Mouse (Mus musculus): ENCODE measurements around the gene Zfp644.
A peak's percentile ranks its signal among the peaks of the same experiment; 100 is the strongest.

The Zfp644 gene

DNA sequence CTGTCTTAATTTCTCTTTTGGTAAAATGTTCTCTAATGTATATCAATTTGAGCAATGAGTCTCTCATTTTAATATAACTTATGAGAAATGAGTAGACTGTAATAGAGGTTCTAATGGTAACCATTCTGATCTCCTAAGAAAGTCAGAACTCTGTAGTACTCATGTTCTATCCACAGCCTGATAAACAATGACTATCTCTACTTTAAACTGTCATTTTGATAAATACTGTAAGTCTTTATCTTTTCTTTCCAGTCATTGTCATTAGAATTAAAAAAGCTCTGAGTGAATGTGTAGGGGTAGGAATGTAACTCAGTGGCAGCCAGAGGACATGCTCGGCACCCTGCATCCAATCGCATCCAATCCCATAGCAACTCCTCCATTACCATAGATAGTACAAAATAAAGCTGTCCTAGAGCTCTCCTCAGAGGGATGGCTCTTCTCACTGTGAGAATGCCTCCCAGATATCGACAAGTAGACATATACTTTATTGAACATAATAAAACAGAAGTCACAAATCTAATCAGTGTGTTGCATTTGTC lies 44.2 kb downstream of the Zfp644 start:
- DNase-seq = no peak

DNA sequence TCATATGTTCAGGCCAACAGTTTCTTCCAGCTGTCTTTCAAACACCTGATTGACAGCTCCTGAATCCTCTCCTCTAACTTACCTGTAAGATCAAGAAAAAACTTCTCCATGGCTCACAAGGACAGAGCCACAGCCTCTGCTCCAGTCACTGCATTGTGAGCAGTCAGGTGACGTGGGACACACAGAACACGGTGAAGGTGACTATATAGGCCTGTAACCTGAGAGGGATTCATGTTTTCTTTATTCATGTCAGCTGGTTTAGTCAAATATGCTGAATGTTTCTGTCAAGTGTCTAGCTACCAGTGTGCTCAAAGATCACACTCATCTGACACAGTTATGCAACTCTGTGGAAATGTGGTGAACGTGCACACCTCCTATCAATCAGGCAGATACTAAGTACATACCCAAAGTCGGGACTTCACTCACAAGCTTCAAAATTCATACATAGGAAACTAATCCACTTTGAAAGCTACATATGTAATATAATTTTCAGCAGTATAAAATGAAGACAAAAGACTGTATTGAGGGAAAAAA lies 44.8 kb downstream of the Zfp644 start:
- no peak for DNase-seq

DNA sequence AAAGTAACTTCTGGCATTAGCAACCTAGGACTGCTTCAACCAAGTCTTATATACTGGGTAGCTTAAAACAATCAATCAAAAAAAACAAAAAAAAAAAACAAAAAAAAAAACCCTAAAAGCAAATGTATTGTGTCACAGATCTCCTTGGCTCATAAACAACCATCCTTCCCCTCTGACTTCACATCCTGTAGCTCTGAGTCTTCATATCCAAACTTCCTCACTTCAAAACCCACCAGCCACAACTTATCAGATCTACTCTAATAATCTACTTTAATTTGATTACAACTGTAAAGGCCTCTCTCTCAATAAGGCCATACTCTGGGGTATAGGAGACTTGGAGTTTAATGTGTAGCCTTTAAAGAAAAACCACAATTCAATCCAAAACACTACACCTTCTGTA lies 47.1 kb downstream of the Zfp644 start:
- DNase-seq = no peak

DNA sequence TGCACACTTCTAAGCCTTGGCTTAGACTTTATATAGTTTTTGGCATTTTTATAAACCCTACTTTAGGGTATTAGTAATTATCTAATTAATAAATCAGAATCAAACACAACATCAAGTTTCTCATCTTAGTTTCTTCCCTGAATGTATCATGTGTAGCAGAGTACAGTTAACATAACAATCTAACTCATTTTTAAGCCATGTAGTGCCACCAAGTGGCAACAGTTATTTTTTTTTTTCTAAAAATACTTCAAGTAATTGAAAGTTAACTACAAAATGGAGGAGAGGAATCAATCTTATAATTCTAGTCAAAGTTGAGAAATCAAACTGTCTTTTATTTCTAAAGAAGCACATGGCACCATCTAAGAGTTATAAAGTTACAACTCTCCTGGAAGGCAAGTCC lies 47.6 kb downstream of the Zfp644 start:
- no peak for DNase-seq

DNA sequence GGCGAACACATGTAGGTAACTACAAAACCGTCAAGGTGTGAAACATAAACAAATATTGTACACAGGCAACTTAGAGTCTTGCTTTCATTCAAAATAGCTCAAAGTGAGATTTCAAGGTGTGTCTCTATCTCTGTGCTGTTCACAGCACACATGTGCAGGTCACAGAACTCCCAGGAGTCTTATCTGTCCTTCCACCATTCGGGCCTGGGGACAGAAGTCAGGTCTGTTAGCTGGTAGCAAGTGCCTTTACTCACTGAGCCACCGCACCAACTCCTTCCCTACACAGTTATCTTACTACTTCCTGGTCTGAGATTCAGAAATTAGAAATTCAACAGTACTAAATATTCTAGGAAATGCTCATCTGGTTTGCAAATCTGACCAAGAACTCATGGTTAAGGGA lies 53.7 kb downstream of the Zfp644 start:
- DNase-seq = no peak

DNA sequence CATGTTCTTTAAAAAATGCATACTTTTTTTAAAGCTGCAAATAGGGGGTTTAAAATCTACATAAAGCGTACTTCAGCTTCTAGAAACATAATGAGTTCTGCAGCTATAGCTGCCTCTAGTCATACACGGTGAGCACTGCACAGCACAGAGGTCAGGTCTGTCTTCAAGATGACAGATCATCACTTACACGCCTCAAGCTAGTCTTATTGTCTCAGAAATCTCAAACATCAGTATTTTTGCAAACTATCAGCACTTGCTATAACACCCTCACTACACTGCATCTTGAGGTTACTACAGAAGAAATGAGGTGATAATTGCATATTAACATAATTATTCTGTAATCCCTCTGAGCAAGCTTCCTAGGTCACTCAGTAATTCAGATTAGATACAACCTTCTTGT lies 55.2 kb downstream of the Zfp644 start:
- no peak for DNase-seq

DNA sequence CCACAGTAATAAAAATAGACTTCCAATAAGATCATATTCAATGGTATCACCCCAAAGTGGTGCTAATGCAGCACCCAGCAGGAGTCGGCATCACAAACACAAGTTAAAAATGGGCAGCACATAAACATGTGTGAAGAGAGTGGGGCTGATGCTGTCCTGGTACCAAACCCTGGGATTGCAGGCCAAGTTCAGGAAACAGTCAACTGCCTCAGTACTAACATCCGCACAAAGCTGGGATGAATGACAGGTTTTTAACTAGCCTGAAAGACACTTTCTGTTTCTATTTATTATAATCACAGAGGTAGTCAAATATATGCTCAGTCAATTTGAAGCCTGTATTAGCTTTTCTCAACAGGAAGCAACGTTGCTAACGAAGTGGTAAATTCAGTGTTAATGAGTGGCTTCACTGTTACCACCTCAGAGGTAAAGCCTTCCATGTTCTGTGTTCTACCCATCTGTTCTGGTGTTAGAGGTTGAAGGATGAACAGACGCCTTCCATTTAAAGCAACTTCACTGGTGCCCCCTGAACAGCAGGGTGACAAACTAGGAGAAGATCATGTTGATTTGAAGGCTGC lies 56.8 kb downstream of the Zfp644 start:
- DNase-seq = no peak

DNA sequence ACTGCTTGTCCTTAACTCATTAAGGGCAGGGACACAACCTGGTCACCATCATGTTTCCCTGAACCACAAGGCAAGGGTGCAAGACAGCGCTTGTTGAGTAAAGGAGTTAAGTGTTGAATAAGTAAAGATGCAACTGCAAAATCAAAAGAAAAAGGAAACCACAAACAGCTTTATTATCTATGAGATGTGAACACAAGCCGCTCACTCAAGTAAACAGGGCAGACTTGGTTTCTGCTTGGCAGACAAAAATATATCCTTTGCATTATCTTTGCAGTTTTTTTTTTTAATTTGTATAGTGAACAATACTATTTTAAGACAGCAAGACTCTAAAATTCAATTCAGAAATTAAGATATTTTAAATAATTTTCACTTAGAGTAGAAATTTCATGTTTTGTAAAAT lies 57.5 kb downstream of the Zfp644 start:
- DNase-seq = no peak

DNA sequence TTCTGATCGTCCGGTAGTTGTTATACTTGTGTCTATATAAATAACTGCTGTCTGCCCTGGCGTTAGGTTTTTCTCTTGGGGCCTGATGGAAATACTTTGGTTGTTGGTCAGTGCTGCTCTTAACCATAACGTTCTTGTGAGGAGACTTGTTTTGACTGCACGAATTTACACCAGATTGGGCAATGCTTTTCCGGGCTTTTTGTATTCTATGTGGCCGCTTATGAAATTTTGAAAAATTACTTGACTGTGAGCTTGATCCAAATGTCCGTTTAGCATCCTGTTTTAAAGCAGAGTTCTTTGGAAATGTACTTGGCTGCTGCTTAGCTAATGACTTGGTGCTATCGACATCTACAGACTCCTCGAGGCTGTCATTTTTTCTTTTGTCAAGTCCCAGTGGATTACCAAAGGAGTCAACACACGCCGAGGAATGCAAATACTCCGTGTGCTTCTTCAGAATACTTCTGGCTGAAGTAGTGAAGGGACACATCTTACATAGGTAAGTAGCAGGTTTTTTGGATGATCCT lies 60.6 kb downstream of the Zfp644 start:
- no peak for DNase-seq

DNA sequence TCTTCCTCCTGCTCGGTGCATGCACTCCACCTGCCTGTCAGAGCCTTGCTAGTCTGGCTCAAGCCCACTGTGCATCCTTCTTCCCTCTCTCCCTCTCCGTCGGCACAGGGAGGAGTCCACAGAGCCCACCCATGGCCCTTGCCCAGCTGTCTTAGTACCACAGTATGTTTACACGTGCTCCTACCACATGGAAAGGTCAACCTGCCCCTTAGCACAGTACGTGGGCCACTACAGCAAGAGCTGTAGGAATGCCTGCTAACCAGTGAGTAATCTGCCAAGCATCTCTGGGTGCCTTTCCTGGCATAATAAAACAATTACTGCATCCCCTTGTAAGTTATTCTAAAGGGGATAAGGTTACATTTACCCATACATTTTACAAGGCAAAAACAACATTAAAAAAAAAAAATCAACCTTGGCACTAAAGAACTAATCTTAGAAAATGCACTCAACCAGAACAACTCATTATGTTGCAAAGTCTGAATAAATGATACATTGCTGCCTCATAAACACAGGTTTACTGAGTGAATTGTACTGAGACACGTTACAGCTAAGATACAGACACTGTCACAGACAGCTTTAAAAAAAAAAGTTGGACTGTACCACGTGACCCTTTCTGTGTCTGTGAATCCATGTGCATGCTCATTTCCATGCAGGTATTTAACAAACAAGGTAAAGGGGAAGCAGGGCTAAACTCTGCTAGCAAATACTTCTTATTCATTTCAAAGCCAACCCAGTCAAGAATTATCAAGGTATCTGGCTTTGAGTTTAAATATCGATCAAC lies 68.5 kb downstream of the Zfp644 start:
- no peak for DNase-seq

DNA sequence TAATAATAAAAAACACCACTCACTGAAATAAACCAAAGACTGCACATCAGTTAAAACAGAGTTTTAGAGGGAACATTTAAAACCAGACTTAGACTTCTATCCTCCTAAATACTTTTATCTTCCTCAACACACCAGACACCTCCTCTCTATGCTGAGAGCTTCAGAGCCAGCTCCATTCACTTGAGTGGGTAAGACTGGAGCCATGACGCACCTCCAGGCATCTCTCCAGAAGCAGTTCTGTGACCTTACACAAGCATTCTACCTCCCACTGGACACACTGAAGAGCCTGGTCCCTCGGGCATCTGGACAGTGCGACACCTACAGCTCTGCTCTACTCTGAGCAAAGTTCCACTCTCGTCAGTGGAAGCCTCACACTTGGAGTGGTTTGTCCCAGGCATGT lies 73.8 kb downstream of the Zfp644 start:
- DNase-seq = no peak

DNA sequence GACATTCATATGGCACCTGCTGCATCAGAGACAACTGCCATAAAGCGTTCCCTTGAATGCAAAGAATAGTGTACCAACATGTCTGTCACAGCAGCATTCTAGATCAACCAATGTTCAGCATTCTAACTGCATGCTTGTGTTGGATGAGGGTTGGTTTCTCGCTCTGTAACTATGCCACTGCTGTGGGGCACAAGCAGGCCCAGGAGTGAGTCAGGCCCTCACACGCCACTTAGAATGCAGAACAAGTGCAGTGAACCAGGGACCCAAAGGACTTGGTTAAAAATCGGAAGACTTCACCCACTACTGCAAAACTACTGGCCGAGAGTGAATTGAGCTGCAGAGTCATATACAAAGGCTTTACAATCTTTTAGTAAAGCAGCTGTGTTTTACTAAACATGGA lies 74.9 kb downstream of the Zfp644 start:
- no peak for DNase-seq

DNA sequence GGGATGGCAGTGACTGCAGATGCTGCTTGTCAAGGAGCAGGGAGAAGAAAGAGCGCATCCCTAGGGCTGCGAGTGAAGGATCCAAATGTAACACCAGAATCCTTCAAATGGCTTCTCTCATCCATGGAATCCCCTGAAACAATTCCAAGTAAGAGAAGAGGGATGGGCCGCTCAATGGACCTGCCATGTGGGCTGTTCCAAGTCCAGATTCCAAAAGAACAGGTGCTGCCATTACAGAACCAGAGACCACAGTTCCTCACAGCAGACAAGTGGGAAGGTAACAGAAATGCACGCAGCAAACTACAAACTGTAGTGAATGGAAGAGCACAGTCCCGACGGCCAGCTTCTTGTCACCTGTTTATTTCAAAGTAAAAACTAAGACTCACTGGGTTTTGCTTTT lies 76.6 kb downstream of the Zfp644 start:
- peak in 1 of 2 experiments; percentile 12 for DNase-seq

DNA sequence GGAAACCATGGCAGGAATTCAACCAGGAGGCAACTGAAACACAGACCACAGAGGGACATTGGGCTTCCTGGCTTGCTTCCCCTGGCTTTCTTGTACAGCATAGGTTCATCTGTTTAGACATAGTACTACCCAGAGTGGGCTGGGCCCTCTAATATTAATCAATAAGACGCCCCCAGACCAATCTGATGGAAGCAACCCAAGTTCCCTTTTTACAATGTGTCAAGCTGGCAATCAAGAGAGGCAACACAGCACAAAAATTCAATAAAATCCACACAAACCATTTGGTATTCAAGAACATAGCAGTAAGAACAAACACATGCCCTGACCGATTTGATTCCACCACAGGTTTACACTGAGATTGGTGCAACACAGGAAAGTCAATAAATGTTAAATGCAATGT lies 82.1 kb downstream of the Zfp644 start:
- DNase-seq = no peak

DNA sequence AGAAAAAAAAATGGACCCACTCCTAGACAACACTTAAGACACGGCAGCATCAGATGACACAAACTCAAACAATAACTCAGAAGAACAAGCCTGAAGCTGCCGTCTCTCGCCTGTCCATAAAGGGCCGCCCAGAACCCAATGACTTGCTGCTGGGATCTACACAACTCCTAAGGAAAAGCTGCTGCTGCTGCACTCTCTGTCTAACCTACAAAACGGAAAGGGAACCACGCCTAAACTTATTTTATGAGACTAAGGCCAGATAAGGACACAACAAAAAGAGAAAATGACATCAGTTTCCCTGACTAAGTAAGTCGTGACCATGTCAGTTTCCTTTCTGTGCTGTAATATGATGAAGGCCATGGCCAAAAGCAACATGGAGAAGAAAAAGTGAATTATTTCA lies 82.5 kb downstream of the Zfp644 start:
- DNase-seq = peak in 1 of 2 experiments; percentile 21

DNA sequence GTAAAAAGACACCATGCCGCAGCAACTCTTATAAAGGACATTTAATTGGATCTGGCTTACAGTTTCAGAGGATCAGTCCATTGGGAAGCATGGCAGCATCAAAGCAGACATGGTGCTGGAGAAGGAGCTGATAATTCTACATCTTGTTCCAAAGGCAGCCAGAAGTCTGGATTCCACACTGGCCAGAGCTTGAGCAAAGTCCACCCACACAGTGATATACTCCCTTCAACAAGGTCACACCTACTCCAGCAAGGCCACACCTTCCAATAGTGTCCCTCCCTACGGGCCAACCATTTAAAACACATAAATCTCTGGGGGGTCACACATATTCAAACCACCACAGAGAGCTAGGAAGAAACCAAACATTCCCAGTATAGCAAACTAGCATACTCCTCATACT lies 84.9 kb downstream of the Zfp644 start:
- peak in 1 of 2 experiments; percentile 21 for DNase-seq

DNA sequence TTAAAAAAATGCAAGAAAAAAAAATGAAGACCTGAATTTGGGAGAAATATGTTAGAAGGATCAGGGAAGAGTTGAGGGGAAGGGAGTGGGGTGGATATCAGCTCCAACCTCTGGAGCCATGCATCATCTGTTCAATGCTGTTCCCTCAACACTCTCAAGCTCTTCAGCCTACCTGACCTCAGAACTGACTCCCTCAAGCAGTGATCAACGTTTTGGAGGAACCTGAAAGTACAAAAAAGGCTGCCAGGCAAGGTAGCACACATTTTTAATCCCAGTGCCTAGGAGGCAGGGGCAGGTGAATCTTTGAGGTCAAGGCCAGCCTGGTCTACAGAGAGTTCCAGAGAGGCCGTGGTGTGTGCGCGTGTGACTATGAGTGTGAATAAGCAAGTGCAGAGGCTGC lies 88.3 kb downstream of the Zfp644 start, which contains the start of gene Gm17304:
TSS of gene Gm17304 (plus strand) at position 301 of the 400 bp plus-strand sequence.
- no peak for DNase-seq

DNA sequence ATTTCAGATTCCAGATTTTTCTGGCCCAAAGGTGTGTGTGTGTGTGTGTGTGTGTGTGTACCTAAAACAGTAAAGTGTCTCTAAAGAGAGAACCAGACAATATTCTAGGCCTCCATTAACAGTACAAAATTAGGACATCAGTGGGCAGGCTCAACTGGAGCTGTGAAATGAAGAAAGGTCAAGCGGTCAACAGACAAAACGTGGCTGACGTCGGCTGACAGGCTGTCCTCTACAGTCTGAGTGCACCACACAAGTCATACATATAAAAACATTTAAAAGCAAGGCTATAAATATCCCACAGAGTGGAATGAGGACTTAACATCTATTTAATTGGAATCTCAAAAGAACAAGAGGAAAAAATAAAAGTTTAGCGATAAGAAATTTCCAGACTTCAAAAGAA lies 90.0 kb downstream of the Zfp644 start:
- DNase-seq = no peak

DNA sequence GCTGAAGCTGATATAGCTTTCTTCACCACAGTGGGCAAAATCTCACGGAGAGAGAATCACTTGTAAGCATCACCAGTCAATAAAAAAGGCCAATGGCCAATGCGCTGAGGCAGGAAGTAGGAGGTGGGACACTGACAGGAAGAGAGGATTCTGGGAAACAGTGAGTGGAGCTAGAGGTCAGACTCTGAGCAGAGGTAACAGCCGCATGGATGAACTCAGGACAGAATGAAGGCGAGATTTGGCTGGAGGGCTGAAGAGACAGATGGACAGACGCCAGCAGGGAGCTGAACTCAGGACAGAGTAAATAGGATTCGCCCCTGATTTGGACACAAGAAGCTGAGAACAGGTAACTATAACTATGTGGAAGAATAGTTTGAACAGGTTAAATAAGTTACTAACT lies 92.0 kb downstream of the Zfp644 start:
- peak; percentile 56 to 70 for DNase-seq

DNA sequence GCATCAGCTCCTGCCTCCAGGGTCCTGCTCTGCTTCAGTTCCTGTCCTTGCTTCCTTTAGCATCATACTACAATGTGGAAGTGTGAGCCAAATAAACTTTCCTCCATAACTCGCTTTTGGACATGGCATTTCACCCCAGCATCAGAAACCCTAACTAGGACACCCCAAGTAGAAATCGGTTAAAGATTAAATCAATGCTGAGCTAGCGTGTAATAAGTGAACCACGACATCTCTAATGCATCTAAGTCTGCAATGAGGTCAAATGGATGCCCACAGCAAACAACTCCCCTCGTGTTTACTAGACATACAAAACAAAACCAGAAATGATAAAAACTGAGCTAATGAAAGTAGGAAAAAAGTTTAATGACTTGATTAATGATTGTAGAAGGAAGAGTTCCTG lies 92.7 kb downstream of the Zfp644 start:
- peak in 1 of 2 experiments; percentile 41 for DNase-seq

DNA sequence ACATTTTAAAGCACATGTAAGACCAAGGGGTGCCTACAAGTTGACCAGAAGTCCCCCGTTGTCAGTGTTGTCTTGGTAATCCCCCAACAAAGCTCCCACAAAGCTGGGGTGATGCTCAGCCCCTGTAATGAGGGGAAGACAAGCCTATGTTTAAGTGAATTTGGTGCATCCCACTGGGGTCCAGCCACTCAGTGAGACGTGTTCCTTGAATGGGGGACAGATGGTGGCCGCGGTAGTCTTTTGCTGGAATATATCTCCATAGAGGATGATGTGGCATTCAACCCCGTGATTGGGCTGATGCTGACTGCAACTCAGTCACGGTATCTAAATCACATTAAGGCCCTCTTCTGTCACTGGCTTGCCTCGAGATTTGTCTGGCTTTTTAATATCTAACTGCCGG lies 97.6 kb downstream of the Zfp644 start:
- no peak for DNase-seq

DNA sequence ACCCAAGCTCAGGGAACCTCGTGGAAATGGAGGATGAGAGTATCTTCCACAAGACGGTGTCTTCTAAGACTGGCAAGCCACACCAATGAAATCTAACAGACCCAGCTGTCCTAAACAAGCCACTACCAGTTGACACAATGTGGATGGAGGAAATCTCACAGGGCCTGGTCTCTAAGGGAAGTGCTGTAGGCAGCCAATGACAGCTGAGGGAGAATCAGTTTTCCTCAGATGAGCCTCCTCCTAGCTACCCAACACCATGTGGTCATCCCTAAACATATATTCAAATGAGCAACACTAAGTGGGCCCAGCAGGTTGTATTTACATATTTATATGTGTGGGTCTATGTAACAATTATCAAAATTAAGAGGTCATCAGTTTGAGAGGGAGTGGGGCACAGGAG lies 99.6 kb downstream of the Zfp644 start:
- DNase-seq = no peak

DNA sequence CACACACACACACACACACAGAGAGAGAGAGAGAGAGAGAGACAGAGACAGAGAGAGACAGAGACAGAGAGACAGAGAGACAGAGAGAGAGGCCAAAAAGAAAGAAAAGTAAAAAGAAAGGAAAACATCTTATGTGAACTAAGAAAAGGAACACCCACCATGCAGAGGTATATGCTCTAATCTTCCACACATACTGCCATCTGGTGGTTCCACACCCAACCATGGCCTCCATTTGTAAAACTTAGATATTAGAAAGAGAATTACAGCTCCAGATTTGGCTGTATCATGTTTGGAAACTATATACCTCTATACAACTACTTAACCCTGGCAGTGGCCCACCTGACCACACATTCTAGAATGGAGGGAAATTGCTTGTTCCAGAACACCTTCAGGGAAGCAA lies 102.7 kb downstream of the Zfp644 start:
- peak in 1 of 2 experiments; percentile 10 for DNase-seq

DNA sequence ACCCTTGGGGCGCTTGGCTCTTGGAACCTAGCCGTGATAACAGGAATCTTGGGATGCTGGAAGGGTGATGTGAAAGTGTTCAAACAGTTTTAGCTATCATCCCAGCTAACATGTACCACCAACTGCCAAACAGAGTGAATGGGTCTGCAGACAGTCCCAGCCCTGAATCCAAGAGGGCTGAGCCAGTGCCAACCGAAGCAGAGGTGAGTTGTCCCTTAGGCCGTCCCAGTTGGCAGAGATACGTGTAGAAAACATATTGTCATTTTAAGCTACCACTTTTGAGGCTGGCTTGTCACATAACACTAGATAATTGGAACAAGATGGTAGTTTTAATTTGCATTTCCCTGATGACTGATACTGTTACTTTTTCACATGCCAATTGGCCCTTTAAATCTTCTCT lies 106.4 kb downstream of the Zfp644 start:
- no peak for DNase-seq
